Mouse (Mus musculus): ENCODE measurements around the gene Supt5.
A peak's percentile ranks its signal among the peaks of the same experiment; 100 is the strongest.

Gene Supt5

DNA sequence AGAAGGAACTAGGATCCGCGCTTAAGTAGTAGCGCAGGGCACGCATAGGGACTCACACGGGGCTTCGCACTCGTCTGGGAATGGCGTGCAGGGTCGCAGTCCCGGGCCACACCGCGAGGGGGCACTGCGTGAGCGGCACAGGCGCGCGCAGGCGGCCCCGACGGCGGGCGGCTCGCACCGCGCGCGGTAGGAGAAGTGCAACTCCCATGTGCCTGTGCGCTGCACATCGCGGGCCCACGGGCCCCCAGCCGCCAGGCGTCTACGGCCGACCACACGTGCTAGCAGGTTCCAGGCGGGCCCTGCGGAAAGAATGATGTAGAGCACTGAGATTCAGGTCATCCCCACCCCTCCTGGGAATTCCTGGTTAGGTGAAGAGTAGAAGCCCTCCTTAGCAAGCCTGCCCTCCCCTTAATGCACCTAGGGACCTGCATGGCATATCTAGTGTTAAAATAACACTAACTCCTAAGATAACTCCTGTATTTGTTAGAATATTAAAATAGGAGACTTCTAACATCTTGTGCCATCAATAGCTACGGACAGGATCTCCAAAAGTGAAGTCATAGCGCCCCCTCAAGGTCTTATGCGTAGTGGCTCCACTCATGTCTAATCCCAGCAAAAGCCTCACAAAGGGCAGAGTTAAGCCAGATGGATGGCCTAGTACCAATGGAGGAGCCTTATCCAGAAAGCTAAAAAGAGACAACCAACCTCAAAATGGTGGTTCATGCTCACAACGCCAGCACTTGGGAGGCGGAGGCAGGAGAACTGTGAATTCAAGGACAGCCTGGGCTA is 39.5 kb downstream of the Supt5 start:
- DNase-seq (ENCODE audit: low spot score) = no peak

GRCm38 (mm10) chr7:28294481-28294880 is 44.1 kb downstream of the Supt5 start:
- peak; percentile 75 for DNase-seq (ENCODE audit: low spot score)

DNA sequence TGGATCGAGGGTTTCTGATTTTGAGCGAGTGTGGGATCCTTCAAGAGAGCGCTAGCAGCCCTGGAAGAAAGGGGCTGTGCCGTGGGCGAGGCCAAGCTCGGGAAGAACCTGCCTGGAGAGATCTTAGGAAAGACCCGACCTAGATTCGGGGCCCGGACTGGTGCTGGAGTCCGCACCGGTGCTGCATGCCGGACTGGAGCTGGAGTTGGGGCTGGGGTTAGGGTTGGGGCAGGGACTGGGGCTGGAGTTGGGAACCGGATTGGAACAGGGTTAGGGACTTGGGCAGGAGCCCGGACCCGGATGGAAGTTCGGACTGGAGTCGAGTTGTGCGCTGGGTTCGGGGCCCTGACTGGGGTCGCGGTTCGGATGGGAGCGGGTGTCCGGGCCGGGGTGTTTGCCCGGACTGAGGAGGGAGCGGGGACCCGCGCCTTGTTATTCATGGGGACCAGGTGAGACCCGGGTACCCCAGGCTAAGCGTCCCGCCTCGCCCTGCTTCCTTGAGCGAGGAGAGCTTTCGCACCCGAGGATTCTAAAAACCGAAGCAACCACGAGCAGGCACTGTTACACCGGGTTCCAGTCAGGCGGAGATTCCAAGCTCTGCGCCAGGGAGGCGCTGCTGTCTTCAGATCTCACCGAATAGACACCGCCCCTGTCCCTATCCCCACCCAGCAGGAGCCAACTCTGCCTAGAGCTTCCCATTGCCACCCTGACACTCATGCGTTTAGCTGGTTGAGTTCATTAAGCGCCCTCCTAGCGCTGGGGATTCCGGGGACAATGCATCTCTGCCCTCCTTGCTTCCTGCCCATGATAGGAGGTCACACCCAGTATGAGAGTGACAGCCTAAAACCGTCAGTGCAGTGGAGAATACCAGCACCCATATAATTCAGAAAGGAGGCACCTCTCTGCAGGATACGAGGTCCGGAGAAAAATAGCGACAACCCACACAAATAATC is 47.6 kb downstream of the Supt5 start, which contains the start of gene Selenov:
TSS of gene Selenov (minus strand) at position 549 of the 953 bp plus-strand sequence.
- peak; percentile 39 for DNase-seq (ENCODE audit: low spot score)

- no peak for DNase-seq (ENCODE audit: low spot score)
Observed at GRCm38 (mm10) chr7:28290165-28290564, 48.4 kb downstream of the Supt5 start.

GRCm38 (mm10) chr7:28280630-28281029 is 57.9 kb downstream of the Supt5 start:
- no peak for DNase-seq (ENCODE audit: low spot score)

- no peak for DNase-seq (ENCODE audit: low spot score)
Observed at GRCm38 (mm10) chr7:28278279-28278652, 60.3 kb downstream of the Supt5 start.

GRCm38 (mm10) chr7:28277615-28278278 is 60.8 kb downstream of the Supt5 start, which contains the start of gene Eid2b:
Eid2b (plus strand) TSS chr7:28277739.
- DNase-seq (ENCODE audit: low spot score) = peak; percentile 95

DNA sequence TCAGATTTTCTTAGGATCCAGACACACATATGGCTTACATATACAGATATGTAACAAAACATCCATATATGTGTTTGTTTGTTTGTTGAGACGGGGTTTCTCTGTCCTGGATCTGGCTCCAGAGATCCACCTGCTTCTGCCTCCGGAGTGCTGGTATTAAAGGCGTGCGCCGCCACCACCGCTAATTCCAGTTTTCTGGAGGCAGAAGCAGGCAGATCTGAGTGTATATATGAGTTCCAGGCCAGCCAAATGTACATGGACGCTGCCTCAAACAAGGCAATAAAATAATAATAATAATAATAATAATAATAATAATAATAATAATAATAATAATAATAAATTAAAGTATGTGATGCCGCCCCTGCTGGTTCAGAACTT is 61.3 kb downstream of the Supt5 start:
- no peak for DNase-seq (ENCODE audit: low spot score)

DNA sequence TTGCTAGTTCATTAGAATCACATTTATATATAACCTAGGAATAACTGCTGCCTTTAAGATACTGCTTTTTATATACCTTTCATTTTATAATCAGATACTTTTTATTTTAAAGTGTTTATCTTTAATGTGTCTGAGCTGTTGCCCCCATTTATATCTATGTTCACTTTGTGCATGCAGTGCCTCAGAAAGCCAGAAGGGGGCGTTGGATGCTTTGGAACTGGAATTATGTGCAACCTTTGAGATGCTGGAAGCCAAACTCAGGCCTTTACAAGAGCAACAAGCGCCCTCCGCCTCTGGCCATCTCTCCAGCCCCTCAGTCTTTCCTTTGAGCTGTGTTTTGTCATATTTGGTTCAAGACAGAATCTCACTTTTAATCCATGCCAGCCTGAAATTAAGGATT is 66.8 kb downstream of the Supt5 start:
- DNase-seq (ENCODE audit: low spot score) = no peak

DNA sequence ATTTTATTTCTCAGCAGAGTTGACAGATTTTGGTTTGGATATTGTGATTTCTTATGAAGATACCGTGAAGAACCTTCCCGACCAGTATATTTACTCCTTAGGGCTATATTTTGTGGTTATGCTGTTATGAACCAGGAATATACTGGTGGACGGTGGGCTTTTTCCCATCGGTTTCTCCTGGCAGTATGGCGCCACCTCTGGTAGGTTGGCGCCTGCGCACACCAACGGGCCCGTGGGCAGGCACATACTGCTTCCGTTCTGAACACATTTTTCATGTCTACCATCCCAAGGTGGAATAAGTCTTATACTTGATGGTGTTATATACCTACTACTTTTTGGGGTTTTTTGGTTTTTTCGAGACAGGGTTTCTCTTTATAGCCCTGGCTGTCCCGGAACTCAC is 69.2 kb downstream of the Supt5 start:
- no peak for DNase-seq (ENCODE audit: low spot score)

DNA sequence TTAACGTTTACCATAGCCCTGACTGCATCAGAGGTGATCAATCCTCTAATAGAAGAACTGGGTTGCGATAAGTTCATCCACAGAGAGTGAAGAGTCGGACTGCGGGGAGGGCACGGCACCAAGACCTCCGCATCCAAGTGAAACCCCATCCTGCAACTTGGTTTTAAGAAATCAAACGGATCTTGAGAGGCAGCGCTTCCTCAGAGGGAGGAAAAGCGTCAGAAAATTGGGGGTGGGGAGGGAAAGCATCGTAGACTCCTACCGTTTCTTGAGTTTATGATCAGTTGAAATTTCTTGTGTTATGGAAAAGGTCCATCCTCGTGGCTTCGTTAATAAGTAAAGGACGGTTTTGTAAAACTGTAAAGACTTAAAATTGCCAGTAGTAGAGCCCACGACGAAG is 70.0 kb downstream of the Supt5 start:
- DNase-seq (ENCODE audit: low spot score) = no peak

DNA sequence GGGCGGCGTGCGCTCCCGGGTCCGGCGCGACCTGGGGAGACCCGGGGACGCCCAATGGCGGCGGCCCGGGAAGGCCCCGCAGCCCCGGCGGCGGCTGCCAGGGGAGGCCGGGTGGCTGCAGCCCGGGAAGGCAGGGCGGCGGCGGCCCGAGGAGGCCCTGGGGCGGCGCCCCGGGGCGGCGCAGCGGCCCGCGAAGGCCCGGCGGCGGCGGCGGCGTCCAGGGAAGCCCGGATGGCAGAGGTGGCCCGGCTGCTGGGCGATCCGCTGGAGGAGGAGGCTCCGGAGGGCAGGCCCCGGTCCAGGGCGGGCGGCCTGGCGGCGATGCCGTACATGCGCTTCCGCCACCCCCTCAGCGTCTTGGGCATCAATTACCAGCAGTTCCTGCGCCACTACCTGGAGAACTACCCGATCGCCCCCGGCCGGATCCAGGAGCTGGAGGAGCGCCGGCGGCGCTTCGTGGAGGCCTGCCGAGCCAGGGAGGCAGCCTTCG is 70.5 kb downstream of the Supt5 start:
- peak; percentile 63 for DNase-seq (ENCODE audit: low spot score)

DNA sequence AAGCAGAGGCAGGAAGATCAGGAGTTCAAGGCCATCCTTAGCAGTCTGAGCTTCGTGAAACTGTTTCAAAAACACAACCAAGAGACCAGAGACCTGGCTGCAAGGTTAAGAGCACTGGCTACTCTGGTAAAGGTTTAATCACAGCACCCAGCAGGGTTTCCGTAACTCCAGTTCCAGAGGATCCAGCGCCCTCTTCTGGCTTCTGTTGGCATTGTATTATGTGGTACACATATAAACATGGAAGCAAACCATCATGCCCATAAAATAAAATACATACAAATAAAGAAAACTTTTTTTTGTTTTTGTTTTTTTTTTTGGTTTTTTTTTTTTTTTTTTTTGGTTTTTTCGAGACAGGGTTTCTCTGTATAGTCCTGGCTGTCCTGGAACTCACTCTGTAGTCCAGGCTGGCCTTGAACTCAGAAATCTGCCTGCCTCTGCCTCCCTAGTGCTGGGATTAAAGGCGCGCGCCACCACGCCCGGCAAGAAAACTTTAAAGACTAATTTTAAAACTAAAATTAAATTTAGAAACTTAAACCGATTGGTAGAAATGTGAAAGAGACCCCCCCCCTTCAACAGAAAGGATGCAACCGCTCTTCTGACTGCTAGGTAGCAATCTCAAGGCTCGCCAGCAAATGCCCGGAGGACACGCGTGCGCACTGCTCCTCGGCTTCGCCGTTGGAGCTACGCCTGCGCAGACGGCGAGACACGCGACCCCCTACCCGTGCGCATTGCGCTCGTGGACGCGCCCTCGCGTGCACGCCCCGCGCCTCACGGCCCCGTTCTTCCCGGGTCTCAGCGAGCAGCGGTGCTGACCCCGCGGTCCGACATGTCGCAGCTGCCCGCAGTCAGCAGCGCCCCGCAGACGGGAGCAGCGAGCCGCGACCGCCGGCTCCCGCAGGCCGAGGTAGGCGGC is 71.2 kb downstream of the Supt5 start, which contains the start of gene Eid2:
TSS of gene Eid2 (plus strand) at position 753 of the 913 bp plus-strand sequence.
- DNase-seq (ENCODE audit: low spot score) = peak; percentile 85

GRCm38 (mm10) chr7:28265391-28265790 is 73.2 kb downstream of the Supt5 start:
- no peak for DNase-seq (ENCODE audit: low spot score)

All from ovary, postnatal 36 days (tissue).